Mouse (Mus musculus): Measurements from ENCODE around the gene Klhl30.

The Klhl30 gene

GRCm38 (mm10) chr1:91350841-91351240 is at the start of gene Klhl30:
Gene Klhl30, plus strand, starts transcription at chr1:91351016.
- no peak for DNase-seq (ENCODE audit: low read depth, low spot score)

- no peak for DNase-seq (ENCODE audit: low read depth, low spot score)
These were observed 49.5 kb upstream of the Klhl30 start for GRCm38 (mm10) chr1:91301206-91301920.

GRCm38 (mm10) chr1:91302021-91302420 is 48.8 kb upstream of the Klhl30 start:
- no peak for DNase-seq (ENCODE audit: low read depth, low spot score)

- DNase-seq (ENCODE audit: low read depth, low spot score), result no peak
These were observed 46.2 kb upstream of the Klhl30 start for GRCm38 (mm10) chr1:91304621-91305020.

GRCm38 (mm10) chr1:91309366-91310085 is 41.3 kb upstream of the Klhl30 start:
- no peak for DNase-seq (ENCODE audit: low read depth, low spot score)

- no peak for DNase-seq (ENCODE audit: low read depth, low spot score)
These were observed 38.5 kb upstream of the Klhl30 start for GRCm38 (mm10) chr1:91312273-91312672.

- DNase-seq (ENCODE audit: low read depth, low spot score), result peak; percentile 23
These were observed 37.6 kb upstream of the Klhl30 start for GRCm38 (mm10) chr1:91313251-91313650.

- no peak for DNase-seq (ENCODE audit: low read depth, low spot score)
These were observed 33.2 kb upstream of the Klhl30 start for GRCm38 (mm10) chr1:91317656-91318055.

- DNase-seq (ENCODE audit: low read depth, low spot score), result no peak
These were observed 28.9 kb upstream of the Klhl30 start, which contains the start of gene Espnl for GRCm38 (mm10) chr1:91321760-91322438. Gene Espnl, plus strand, starts transcription at chr1:91322075.

- no peak for DNase-seq (ENCODE audit: low read depth, low spot score)
These were observed 26.2 kb upstream of the Klhl30 start for GRCm38 (mm10) chr1:91324646-91325045.

GRCm38 (mm10) chr1:91325488-91326042 is 25.3 kb upstream of the Klhl30 start:
- no peak for DNase-seq (ENCODE audit: low read depth, low spot score)

GRCm38 (mm10) chr1:91332102-91332501 is 18.7 kb upstream of the Klhl30 start:
- DNase-seq (ENCODE audit: low read depth, low spot score), result no peak

GRCm38 (mm10) chr1:91333582-91333981 is 17.2 kb upstream of the Klhl30 start:
- DNase-seq (ENCODE audit: low read depth, low spot score), result no peak

- no peak for DNase-seq (ENCODE audit: low read depth, low spot score)
These were observed 13.5 kb upstream of the Klhl30 start for GRCm38 (mm10) chr1:91337355-91337754.

- no peak for DNase-seq (ENCODE audit: low read depth, low spot score)
These were observed 6.8 kb upstream of the Klhl30 start for GRCm38 (mm10) chr1:91344001-91344400.

- DNase-seq (ENCODE audit: low read depth, low spot score), result peak; percentile 47
These were observed 5.7 kb upstream of the Klhl30 start for GRCm38 (mm10) chr1:91344921-91345685.

- DNase-seq (ENCODE audit: low read depth, low spot score), result peak; percentile 76
These were observed 3.9 kb upstream of the Klhl30 start for GRCm38 (mm10) chr1:91346892-91347291.

- DNase-seq (ENCODE audit: low read depth, low spot score), result no peak
These were observed 433 bp downstream of the Klhl30 start for GRCm38 (mm10) chr1:91351249-91351648.

GRCm38 (mm10) chr1:91352277-91352676 is 1.5 kb downstream of the Klhl30 start:
- DNase-seq (ENCODE audit: low read depth, low spot score), result no peak

- DNase-seq (ENCODE audit: low read depth, low spot score), result no peak
These were observed 5.3 kb downstream of the Klhl30 start for GRCm38 (mm10) chr1:91356105-91356504.

GRCm38 (mm10) chr1:91362113-91362512 is 11.3 kb downstream of the Klhl30 start:
- no peak for DNase-seq (ENCODE audit: low read depth, low spot score)
